Mouse (Mus musculus): ENCODE measurements at regions not wholly inside any gene's neighbourhood (a gene's known extent, or its start where the extent isn't known, plus 50 kb on each side); places are given as distances from the start of the nearest gene placed in this dataset.
A peak's percentile ranks its signal among the peaks of the same experiment; 100 is the strongest.

DNA sequence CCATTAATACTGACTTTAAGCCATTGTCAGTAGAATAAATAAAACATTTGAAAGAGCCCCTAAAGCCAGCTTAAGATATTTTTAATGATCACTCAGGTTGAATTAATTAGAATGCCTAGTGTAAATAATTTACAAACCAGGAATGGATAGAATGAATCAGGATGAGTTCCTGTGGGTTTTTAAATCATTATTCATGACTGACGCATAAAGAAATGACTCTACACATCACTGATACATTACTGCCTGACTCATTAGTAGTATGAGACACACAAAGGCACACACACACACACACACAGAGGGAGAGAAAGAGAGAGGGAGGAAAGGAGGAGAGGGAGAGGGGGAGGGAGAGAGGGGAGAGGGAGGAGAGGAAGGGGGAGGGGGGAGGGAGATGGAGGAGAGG, 612.0 kb downstream of the Ipmk start:
- 92% methylated on average over 1 of the region's 1 CpGs for WGBS
- Histone ChIP-seq H3K4me3 (no peak overlapping the region), H3K27ac (no peak overlapping the region), H3K9ac (ENCODE audit: low read depth, low read length) (no peak overlapping the region), H3K4me1 (ENCODE audit: control insufficient read depth, insufficient read depth, low read length) (no peaks in the 10 kb centered on the region), H3K27me3 (ENCODE audit: control insufficient read depth, insufficient read depth, low read length) (no peaks in the 10 kb centered on the region), H3K79me2 (replicated peaks; ENCODE audit: control insufficient read depth, insufficient read depth, low read length) (no peaks in the 10 kb centered on the region), H3K36me3 (ENCODE audit: control insufficient read depth, insufficient read depth, low read length) (no peaks in the 10 kb centered on the region)
- intact Hi-C loops (cut with DNase I): no loop called here
- no peak for TF ChIP-seq POLR2A (IDR thresholded peaks at IDR 0.05; ENCODE audit: insufficient read depth, low read depth, low read length)
- TF ChIP-seq EP300 (IDR thresholded peaks at IDR 0.05; ENCODE audit: insufficient read depth, low read depth, low read length): no peak
- no peak for TF ChIP-seq CTCF (IDR thresholded peaks at IDR 0.05)
- DNase-seq: no peak

GRCm38 (mm10) chr10:71960422-71961089, 613.0 kb downstream of the Ipmk start:
- 32% methylated on average over 4 of the region's 4 CpGs for WGBS
- intact Hi-C loops (cut with DNase I): no loop called here

DNA sequence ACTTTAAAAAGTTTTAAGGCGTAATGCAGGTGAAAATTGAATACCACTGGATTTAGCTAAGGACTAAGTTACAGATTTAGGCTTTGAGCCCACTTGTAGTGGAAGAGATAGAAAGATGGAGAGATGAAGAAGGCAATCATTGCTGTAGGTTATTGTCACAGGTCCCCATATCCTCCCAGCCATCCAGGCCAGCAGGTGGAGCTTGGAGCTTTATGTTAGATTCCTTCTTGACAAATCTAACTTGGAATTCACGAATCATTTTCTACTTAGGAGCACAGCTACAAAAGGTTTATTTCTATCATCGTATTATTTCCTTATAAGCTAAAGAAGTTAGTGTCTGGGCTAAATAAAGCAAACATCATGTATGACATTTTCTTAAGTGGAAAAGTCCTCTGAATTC, 630.5 kb downstream of the Ipmk start:
- H3K36me3 ChIP-seq (ENCODE audit: control insufficient read depth, insufficient read depth, low read length): no peaks in the 10 kb centered on the region
- intact Hi-C loops (cut with DNase I): no loop called here
- no peak overlapping the region for H3K4me3 ChIP-seq
- H3K79me2 ChIP-seq (replicated peaks; ENCODE audit: control insufficient read depth, insufficient read depth, low read length): no peaks in the 10 kb centered on the region
- H3K27ac ChIP-seq: no peak overlapping the region
- H3K9ac ChIP-seq (ENCODE audit: low read depth, low read length): no peak overlapping the region
- H3K27me3 ChIP-seq (ENCODE audit: control insufficient read depth, insufficient read depth, low read length): no peaks in the 10 kb centered on the region
- WGBS: 71% methylated on average over 3 of the region's 3 CpGs
- H3K4me1 ChIP-seq (ENCODE audit: control insufficient read depth, insufficient read depth, low read length): no peaks in the 10 kb centered on the region
- TF ChIP-seq POLR2A (IDR thresholded peaks at IDR 0.05; ENCODE audit: insufficient read depth, low read depth, low read length) (no peak), EP300 (IDR thresholded peaks at IDR 0.05; ENCODE audit: insufficient read depth, low read depth, low read length) (no peak), CTCF (IDR thresholded peaks at IDR 0.05) (peak; percentile 21)
- no peak for DNase-seq

More at GRCm38 (mm10) chr10:71960422-71961089, 613.0 kb downstream of the Ipmk start:
- Histone ChIP-seq H3K27ac (no peak overlapping the region), H3K4me3 (no peak overlapping the region), H3K79me2 (replicated peaks; ENCODE audit: control insufficient read depth, insufficient read depth, low read length) (no peaks in the 10 kb centered on the region), H3K36me3 (ENCODE audit: control insufficient read depth, insufficient read depth, low read length) (no peaks in the 10 kb centered on the region), H3K27me3 (ENCODE audit: control insufficient read depth, insufficient read depth, low read length) (no peaks in the 10 kb centered on the region), H3K9ac (ENCODE audit: low read depth, low read length) (no peak overlapping the region), H3K4me1 (ENCODE audit: control insufficient read depth, insufficient read depth, low read length) (no peaks in the 10 kb centered on the region)
- no peak for TF ChIP-seq EP300 (IDR thresholded peaks at IDR 0.05; ENCODE audit: insufficient read depth, low read depth, low read length)
- no peak for TF ChIP-seq CTCF (IDR thresholded peaks at IDR 0.05)
- no peak for TF ChIP-seq POLR2A (IDR thresholded peaks at IDR 0.05; ENCODE audit: insufficient read depth, low read depth, low read length)
- DNase-seq: no peak

GRCm38 (mm10) chr10:72002875-72003720, 651.5 kb upstream of the Zwint start:
- H3K4me1 ChIP-seq (ENCODE audit: control insufficient read depth, insufficient read depth, low read length): no peaks in the 10 kb centered on the region
- H3K36me3 ChIP-seq (ENCODE audit: control insufficient read depth, insufficient read depth, low read length): no peaks in the 10 kb centered on the region
- 83% methylated on average over 9 of the region's 9 CpGs for WGBS
- DNase-seq: no peak
- H3K79me2 ChIP-seq (replicated peaks; ENCODE audit: control insufficient read depth, insufficient read depth, low read length): no peaks in the 10 kb centered on the region
- H3K9ac ChIP-seq (ENCODE audit: low read depth, low read length): no peak overlapping the region
- no peak for TF ChIP-seq POLR2A (IDR thresholded peaks at IDR 0.05; ENCODE audit: insufficient read depth, low read depth, low read length)
- TF ChIP-seq EP300 (IDR thresholded peaks at IDR 0.05; ENCODE audit: insufficient read depth, low read depth, low read length): no peak
- TF ChIP-seq CTCF (IDR thresholded peaks at IDR 0.05): no peak
- no peak overlapping the region for H3K27ac ChIP-seq
- H3K27me3 ChIP-seq (ENCODE audit: control insufficient read depth, insufficient read depth, low read length): no peaks in the 10 kb centered on the region
- H3K4me3 ChIP-seq: no peak overlapping the region
- intact Hi-C loops (cut with DNase I): no loop called here

Measured in heart, adult 2 months (tissue).